Mouse (Mus musculus) bone marrow, adult 2 months (tissue): ENCODE measurements at regions not wholly inside any gene's neighbourhood (a gene's known extent, or its start where the extent isn't known, plus 50 kb on each side); places are given as distances from the start of the nearest gene placed in this dataset.

Experiments used
- CTCF ChIP-seq: fragments of 200-500 bp; IDR thresholded peaks from 2 replicates; pipeline ENCODE4 v1.5.1; 2011; ENCODE audit warnings: low read length, control low read depth; ENCODE audit not compliant: control insufficient read depth, insufficient read depth
- POLR2A ChIP-seq: fragments of 200-500 bp; IDR thresholded peaks from 2 replicates; pipeline ENCODE4 v1.6.1; 2011; ENCODE audit warnings: low read depth, mild to moderate bottlenecking, control low read depth, low read length, borderline replicate concordance; ENCODE audit not compliant: control insufficient read depth

- TF ChIP-seq CTCF (no peak), POLR2A (no peak)
Measured at GRCm38 (mm10) chr5:17116072-17116471, 256.9 kb upstream of the Speer4f2 start.
